Mouse (Mus musculus) myocyte (in vitro differentiated cells): ENCODE data around the gene Klb.

Experiments
- E2F4 ChIP-seq: IDR thresholded peaks from one replicate; pipeline ENCODE4 v1.6.1; 2011; ENCODE audit warnings: mild to moderate bottlenecking, control low read depth, moderate library complexity; ENCODE audit not compliant: insufficient read depth
- MAX ChIP-seq: IDR thresholded peaks from one replicate; pipeline ENCODE4 v1.6.1; 2011; ENCODE audit warnings: low read depth, mild to moderate bottlenecking, control low read depth
- MYOD1 ChIP-seq, 3 experiments: IDR thresholded peaks; one replicate each; pipeline ENCODE4 v1.6.1; 2011; ENCODE audit warnings: control low read depth in 2 of 3, low read depth in 2 of 3, mild to moderate bottlenecking in 2 of 3, moderate library complexity in 1 of 3; ENCODE audit not compliant: insufficient read length in 2 of 3, control insufficient read depth in 1 of 3
- MYOG ChIP-seq, 3 experiments: IDR thresholded peaks; one replicate each; pipeline ENCODE4 v1.6.1; 2011; ENCODE audit warnings: control low read depth in 2 of 3, low read depth in 2 of 3, mild to moderate bottlenecking in 2 of 3; ENCODE audit not compliant: insufficient read length in 2 of 3, control insufficient read depth in 1 of 3, insufficient read depth in 1 of 3
- POLR2A ChIP-seq: IDR thresholded peaks from one replicate; pipeline ENCODE4 v1.6.1; 2011; ENCODE audit warnings: low read depth, mild to moderate bottlenecking, control low read depth, moderate library complexity; ENCODE audit not compliant: insufficient read length
- POLR2AphosphoS2 ChIP-seq: IDR thresholded peaks from one replicate; pipeline ENCODE4 v1.6.1; 2011; ENCODE audit warnings: low read depth, control low read depth; ENCODE audit not compliant: insufficient read length
- REST ChIP-seq: IDR thresholded peaks from one replicate; pipeline ENCODE4 v1.6.1; 2011; ENCODE audit warnings: mild to moderate bottlenecking, control low read depth, moderate library complexity; ENCODE audit not compliant: insufficient read depth, insufficient read length
- TCF3 ChIP-seq: IDR thresholded peaks from one replicate; pipeline ENCODE4 v1.6.1; 2011; ENCODE audit warnings: low read depth, control low read depth; ENCODE audit not compliant: insufficient read length
- USF1 ChIP-seq: IDR thresholded peaks from one replicate; pipeline ENCODE4 v1.6.1; 2011; ENCODE audit warnings: low read depth, mild to moderate bottlenecking, control low read depth, moderate library complexity

DNA sequence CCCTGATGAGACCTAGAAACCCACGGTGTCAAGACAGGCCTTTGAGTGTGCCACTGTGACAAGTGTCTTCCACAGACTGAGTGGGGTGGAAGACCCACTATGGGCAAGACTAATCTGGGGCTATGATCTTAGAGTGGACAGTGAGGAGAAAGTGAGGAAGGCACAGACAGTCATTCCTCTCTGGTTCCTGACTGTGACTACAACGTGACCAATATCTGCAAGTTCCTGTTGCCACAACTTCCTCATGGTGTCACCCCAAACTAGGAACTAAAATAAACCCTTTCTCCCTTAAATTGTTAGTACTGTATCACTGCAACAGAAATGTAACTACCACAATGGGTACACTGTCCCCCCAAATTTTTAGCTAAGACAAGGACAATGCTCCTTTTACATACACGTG, 39.2 kb upstream of the Klb start:
- TF ChIP-seq POLR2A, result no peak
- no peak for TF ChIP-seq MAX
- no peak for TF ChIP-seq TCF3
- TF ChIP-seq USF1, result no peak
- no peak for TF ChIP-seq MYOG (IDR thresholded peaks at IDR 0.05; ENCODE audit: control insufficient read depth in 1 of 3, insufficient read depth in 1 of 3, insufficient read length in 2 of 3, low read depth in 2 of 3)
- TF ChIP-seq MYOD1 (IDR thresholded peaks at IDR 0.05; ENCODE audit: control insufficient read depth in 1 of 3, insufficient read length in 2 of 3, low read depth in 2 of 3), result no peak
- no peak for TF ChIP-seq E2F4
- TF ChIP-seq POLR2AphosphoS2, result no peak
- no peak for TF ChIP-seq REST
